Mouse (Mus musculus) lung, postnatal 10 days (tissue): ENCODE measurements around the gene Dbi.

Experiments
- DNase-seq: peaks from one replicate; pipeline ENCODE4 v3.0.0; 2021

The Dbi gene

GRCm38 (mm10) chr1:120082957-120083585 is 37.8 kb downstream of the Dbi start:
- peak; percentile 83 for DNase-seq

- no peak for DNase-seq
These were observed 40.2 kb downstream of the Dbi start for GRCm38 (mm10) chr1:120080632-120081031.

- no peak for DNase-seq
These were observed 43.0 kb downstream of the Dbi start for GRCm38 (mm10) chr1:120077746-120078410.

DNA sequence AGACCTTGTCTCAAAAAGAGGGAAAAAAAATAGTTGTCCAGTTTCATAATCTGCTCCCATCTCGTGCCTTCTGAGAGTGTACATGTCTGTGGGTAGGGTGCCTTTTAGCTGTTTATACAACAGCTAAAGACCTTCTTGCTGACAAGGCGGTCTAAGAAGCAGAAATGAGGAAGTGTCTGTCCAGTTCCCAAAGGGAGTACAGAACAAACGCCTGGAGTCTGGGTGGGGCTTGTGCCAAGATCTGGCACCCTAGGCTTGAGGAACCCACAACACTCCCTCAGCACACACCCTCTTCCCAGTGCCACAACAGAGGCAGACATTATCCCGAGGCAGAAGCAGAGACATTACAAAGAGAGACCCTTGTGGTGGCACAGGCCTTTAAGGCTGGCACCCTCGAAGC is 45.4 kb downstream of the Dbi start:
- no peak for DNase-seq

- no peak for DNase-seq
These were observed 45.9 kb downstream of the Dbi start for GRCm38 (mm10) chr1:120074931-120075330.

GRCm38 (mm10) chr1:120074307-120074702 is 46.6 kb downstream of the Dbi start:
- no peak for DNase-seq

DNA sequence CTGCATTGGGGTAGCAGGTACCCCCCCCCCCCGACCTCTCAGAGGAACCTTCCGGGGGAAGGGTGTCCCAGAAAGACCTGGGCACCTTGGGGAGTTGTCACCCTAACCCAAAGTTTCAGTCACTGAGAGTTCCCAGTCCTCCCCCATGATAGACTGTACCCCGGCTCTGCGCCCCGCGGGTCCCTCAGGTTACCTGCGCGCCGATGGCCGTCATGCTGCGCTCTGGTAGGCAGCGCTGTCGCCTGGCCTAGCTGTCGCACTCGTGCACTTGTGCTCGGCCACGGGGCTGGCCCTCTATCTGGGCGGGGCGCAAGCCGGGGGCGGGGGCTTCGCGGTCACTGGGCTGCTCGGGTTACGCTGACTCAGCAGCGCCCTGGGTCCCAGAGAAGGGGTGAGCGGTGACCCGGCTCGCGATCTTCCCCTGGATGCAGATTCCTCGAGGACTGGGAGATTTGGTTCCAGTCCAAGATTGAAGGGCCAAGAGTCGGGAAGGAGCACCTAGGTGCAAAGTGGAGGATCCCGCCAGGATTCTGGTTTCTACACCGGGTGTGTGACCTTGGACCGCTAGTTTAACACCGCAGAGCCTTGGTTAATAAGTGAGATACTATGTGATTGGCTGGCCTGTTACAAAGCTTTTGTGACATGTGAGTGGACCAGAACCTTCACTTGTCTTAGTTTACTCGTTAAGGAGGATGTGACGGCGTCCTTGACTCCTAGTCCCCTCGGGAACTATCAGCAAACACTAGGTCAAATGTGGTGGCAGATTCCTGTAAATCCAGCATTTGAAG is 47.2 kb downstream of the Dbi start, which contains the start of gene Tmem37:
TSS of gene Tmem37 (minus strand) at position 556 of the 788 bp plus-strand sequence.
- peak; percentile 88 for DNase-seq

DNA sequence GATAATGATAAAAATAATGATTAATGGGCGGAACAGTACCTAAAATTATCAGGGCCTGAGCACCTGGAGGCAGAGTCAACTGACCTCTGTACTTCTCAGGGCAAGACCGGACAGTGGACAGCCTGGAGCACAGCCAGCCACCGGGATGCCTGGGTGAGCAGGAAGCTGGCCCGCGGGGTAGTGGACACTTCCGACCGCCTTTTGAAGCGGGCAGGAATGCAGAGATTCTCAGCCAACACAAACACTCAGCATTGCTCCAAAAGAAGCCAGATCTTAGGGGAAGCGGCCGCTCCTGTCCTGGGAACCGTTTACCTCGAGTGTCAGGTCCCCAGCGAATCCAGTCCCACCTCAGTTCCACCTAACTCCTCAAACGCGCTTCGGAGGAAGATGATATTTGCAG is 48.0 kb downstream of the Dbi start:
- peak; percentile 73 for DNase-seq

- no peak for DNase-seq
These were observed 49.7 kb downstream of the Dbi start for GRCm38 (mm10) chr1:120071133-120071532.

DNA sequence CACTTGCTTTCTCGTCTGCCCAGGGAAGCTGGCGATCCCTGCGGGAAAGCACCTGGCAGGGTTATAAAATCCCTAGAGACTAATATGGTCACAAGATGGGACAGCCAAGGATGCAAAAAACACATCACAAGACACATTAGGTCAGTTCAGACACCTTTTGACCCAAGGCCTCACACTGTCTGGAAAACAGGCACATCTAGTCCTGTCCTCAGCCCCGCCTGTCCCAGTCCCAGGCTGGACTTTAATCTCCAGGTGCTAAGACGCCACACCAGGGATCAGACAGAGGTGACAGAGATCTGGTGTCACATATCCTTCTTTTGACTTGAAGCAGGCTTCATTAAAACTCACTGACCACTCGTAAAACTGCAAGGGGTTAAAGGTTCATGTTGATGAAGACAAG is 50.7 kb downstream of the Dbi start:
- DNase-seq = no peak

GRCm38 (mm10) chr1:120069120-120069519 is 51.8 kb downstream of the Dbi start:
- no peak for DNase-seq

DNA sequence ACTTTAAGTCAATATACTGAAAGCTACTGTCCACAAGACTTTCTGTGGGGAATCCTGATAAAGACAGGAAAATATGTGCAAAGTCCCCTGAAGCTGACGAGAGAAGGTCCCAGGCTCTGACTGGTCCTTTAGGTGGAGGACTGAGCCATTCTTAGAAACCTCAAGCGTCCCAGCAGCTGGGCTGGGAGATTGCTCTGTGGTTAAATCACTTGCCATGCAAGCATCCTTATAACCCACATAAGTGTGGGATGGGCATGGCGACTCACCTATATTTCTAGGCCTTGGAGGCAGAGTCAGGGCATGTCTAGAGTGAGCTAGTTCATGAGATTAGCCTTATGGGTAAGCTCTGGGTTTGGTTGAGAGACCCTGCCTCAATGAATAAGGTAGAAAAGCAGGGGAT is 54.3 kb downstream of the Dbi start:
- no peak for DNase-seq

GRCm38 (mm10) chr1:120066159-120066558 is 54.7 kb downstream of the Dbi start:
- no peak for DNase-seq

DNA sequence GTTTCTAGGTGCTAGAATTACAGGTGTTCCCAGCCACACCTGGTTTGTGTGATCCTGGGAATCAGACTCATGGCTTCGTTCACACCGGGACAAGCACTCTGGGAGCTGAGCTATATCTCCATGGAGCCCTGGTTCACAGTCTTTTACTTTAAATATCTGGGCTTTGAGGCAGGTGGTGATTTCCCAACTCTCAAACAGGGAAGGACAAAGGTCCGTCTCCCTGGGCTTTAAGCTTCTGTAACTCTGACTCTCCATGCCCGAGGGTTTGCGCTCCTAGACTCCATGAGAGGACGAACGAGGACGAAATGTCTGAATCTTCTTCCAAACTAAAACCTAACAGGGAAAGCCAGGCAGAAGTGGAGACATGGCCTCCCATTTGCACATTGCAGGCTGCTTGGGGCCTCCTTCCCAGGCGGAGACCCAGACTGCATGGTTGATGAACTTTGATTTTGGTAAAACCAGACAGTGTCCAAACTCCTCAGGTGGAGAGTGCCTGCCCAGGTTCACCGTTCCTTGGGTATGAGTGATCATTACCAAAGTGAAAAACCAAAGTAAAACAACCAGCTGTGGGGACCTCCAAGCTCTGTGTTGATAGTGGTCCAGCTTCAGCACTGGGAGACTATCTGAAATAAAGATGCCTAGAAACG is 56.7 kb downstream of the Dbi start:
- no peak for DNase-seq
